Mouse (Mus musculus) embryo, embryonic 11 days (tissue): ENCODE measurements around the gene Hmgb1.

ENCODE experiments used
- DNase-seq: peaks from one replicate; pipeline ENCODE4 v3.0.0-alpha.2; 2015

Gene Hmgb1

GRCm38 (mm10) chr5:149017181-149017580, 167.1 kb downstream of the Hmgb1 start:
- no peak for DNase-seq

GRCm38 (mm10) chr5:149016261-149016660, 168.0 kb downstream of the Hmgb1 start:
- DNase-seq = no peak

- DNase-seq = peak; percentile 62
These were observed 168.7 kb downstream of the Hmgb1 start for GRCm38 (mm10) chr5:149015335-149016201.

GRCm38 (mm10) chr5:149014600-149015268, 169.6 kb downstream of the Hmgb1 start:
- DNase-seq = peak; percentile 49

GRCm38 (mm10) chr5:149013817-149014508, 170.3 kb downstream of the Hmgb1 start:
- DNase-seq = no peak

- no peak for DNase-seq
These were observed 175.2 kb downstream of the Hmgb1 start for GRCm38 (mm10) chr5:149009111-149009510.

GRCm38 (mm10) chr5:149007295-149007646, 177.0 kb downstream of the Hmgb1 start:
- no peak for DNase-seq

- DNase-seq = peak; percentile 96
These were observed 177.7 kb downstream of the Hmgb1 start for GRCm38 (mm10) chr5:149006362-149007294.

- DNase-seq = no peak
These were observed 178.5 kb downstream of the Hmgb1 start for GRCm38 (mm10) chr5:149005701-149006361.

GRCm38 (mm10) chr5:149005083-149005482, 179.2 kb downstream of the Hmgb1 start:
- peak; percentile 12 for DNase-seq

- no peak for DNase-seq
These were observed 181.2 kb downstream of the Hmgb1 start for GRCm38 (mm10) chr5:149003137-149003536.

- DNase-seq = no peak
These were observed 181.5 kb downstream of the Hmgb1 start for GRCm38 (mm10) chr5:149002803-149003115.

- no peak for DNase-seq
These were observed 182.1 kb downstream of the Hmgb1 start for GRCm38 (mm10) chr5:149002034-149002802.

GRCm38 (mm10) chr5:148999802-149000201, 184.5 kb downstream of the Hmgb1 start:
- DNase-seq = no peak

GRCm38 (mm10) chr5:148998512-148998911, 185.8 kb downstream of the Hmgb1 start:
- DNase-seq = no peak

GRCm38 (mm10) chr5:148996709-148997037, 187.6 kb downstream of the Hmgb1 start:
- no peak for DNase-seq
